Mouse (Mus musculus) stomach, postnatal 0 days (tissue): ENCODE measurements around the gene Zmynd10. TPM values are rescaled to one million over a fixed set of nuclear protein-coding genes. Genes with fewer than 3 reads are reported as not detected.

Source experiments
- ATAC-seq: fragments of 200-750 bp; cut with Nextera tagmentation; 2 replicates; pipeline ENCODE4 v1.8.0; 2017; ENCODE audit not compliant: low FRiP score, low TSS enrichment
- DNase-seq: peaks from one replicate; pipeline ENCODE4 v3.0.0-alpha.2; 2016; ENCODE audit warnings: low spot score
- H3K27ac ChIP-seq: fragments of 300-500 bp; sonication (generic); replicated peaks from 2 replicates; pipeline ENCODE4 v1.5.1; 2014; ENCODE audit warnings: mild to moderate bottlenecking, control low read depth
- H3K27me3 ChIP-seq: fragments of 300-500 bp; sonication (generic); 2 replicates; pipeline ENCODE4 v1.6.1; 2014; ENCODE audit warnings: low read length; ENCODE audit not compliant: control insufficient read depth, insufficient read depth
- H3K36me3 ChIP-seq: fragments of 300-500 bp; sonication (generic); 2 replicates; pipeline ENCODE4 v1.6.1; 2014; ENCODE audit warnings: low read length, mixed read lengths; ENCODE audit not compliant: control insufficient read depth, insufficient read depth
- H3K4me1 ChIP-seq: fragments of 300-500 bp; sonication (generic); replicated peaks from 2 replicates; pipeline ENCODE4 v1.6.1; 2014; ENCODE audit warnings: antibody characterized with exemption; ENCODE audit not compliant: control insufficient read depth, insufficient read depth
- H3K4me2 ChIP-seq: fragments of 300-500 bp; sonication (generic); replicated peaks from 2 replicates; pipeline ENCODE4 v1.6.1; 2014; ENCODE audit warnings: low read depth, mild to moderate bottlenecking, control low read depth, moderate library complexity
- H3K4me3 ChIP-seq: fragments of 300-500 bp; sonication (generic); 2 replicates; pipeline ENCODE4 v1.5.1; 2014; ENCODE audit warnings: low read depth, low read length, control low read depth
- H3K9ac ChIP-seq: fragments of 300-500 bp; sonication (generic); 2 replicates; pipeline ENCODE4 v1.6.1; 2014; ENCODE audit warnings: mild to moderate bottlenecking, low read length, control low read depth, mixed read lengths
- H3K9me3 ChIP-seq: fragments of 300-500 bp; sonication (generic); 2 replicates; pipeline ENCODE4 v1.6.1; 2016; ENCODE audit warnings: low read length; ENCODE audit not compliant: control insufficient read depth
- CTCF ChIP-seq: IDR thresholded peaks from 2 replicates; pipeline ENCODE4 v1.5.1; 2016; ENCODE audit warnings: antibody characterized with exemption, low read depth, mild to moderate bottlenecking, moderate library complexity
- EP300 ChIP-seq: optimal IDR thresholded peaks from 2 replicates; pipeline ENCODE3; 2016; ENCODE audit warnings: antibody characterized with exemption
- WGBS: fragments of 180-500 bp; shearing (Covaris S2); extraction: QIAGEN DNeasy Blood & Tissue Kit; methylation state at CpG from one replicate; pipeline ENCODE4 v1.1.7; 2014; 5-methylcytosine and 5-hydroxymethylcytosine counted together
- polyA plus RNA-seq: library from polyadenylated mRNA; unstranded; fragments of >200 nt; fragmentation: Nextera tagmentation; extraction: Ambion mirVana; gene quantifications from 2 replicates; pipeline ENCODE4 v1.2.1, GENCODE M21; 2015

Zmynd10 gene
- 0.94 and 0.97 TPM in 2 replicates for polyA plus RNA-seq

DNA sequence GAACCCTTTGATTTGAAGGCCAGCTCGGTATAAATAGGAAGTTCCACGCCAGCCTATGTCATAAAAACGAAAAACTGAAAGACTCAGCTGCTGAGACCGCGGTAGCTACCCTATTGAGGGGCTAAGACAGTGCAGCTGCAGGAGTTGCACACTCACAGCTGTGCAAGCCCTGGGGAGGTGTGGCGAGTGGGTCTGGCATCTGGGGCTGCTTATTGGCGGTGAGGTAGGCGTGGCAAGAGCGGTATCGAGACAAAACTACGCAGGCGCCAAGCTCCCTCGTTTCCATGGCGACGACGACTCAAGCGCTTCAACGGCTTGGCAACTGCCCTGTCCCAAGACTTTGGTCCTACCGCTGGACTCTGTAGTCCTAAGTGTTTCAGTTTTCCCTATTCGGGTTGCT lies at the start of gene Zmynd10:
Gene Zmynd10, plus strand, starts transcription at position 273 of the 400 bp plus-strand sequence.
- Histone ChIP-seq H3K4me3 (no peak within 1 kb of the TSS), H3K27ac (no peak within 1 kb of the TSS), H3K9ac (no peak within 1 kb of the TSS), H3K4me1 (peaks cover 8% of the 10 kb centered on the region; the same call in 1 of the 2 replicates), H3K9me3 (no peaks in the 10 kb centered on the region), H3K4me2 (peak within 1 kb of the TSS; percentile 40), H3K36me3 (peaks cover 4% of the 10 kb centered on the region; the same call in 1 of the 2 replicates), H3K27me3 (no peaks in the 10 kb centered on the region)
- peak; percentile 47 for ATAC-seq
- WGBS: 3% methylated on average over 20 of the region's 20 CpGs
- TF ChIP-seq CTCF: no peak
- no peak for TF ChIP-seq EP300
- peak; percentile 93 for DNase-seq

- no peak overlapping the region for H3K9ac ChIP-seq
- no peak for TF ChIP-seq EP300
- TF ChIP-seq CTCF: no peak
- H3K9me3 ChIP-seq: no peaks in the 10 kb centered on the region
- H3K27ac ChIP-seq: no peak overlapping the region
- WGBS: 84% methylated on average over 3 of the region's 3 CpGs
- H3K4me2 ChIP-seq: no peak overlapping the region
- H3K36me3 ChIP-seq: no peaks in the 10 kb centered on the region
- no peak for ATAC-seq
- H3K4me1 ChIP-seq: no peaks in the 10 kb centered on the region
- H3K4me3 ChIP-seq: no peak overlapping the region
- no peak for DNase-seq
- no peaks in the 10 kb centered on the region for H3K27me3 ChIP-seq
Measured at GRCm38 (mm10) chr9:107500708-107501286, 46.3 kb upstream of the Zmynd10 start.

- DNase-seq (no peak), ATAC-seq (no peak)
- no peak overlapping the region for H3K9ac ChIP-seq
- H3K36me3 ChIP-seq: no peaks in the 10 kb centered on the region
- H3K27me3 ChIP-seq: no peaks in the 10 kb centered on the region
- H3K27ac ChIP-seq: no peak overlapping the region
- H3K9me3 ChIP-seq: no peaks in the 10 kb centered on the region
- no peak for TF ChIP-seq CTCF
- no peak for TF ChIP-seq EP300
- H3K4me2 ChIP-seq: no peak overlapping the region
- 87% methylated on average over 12 of the region's 12 CpGs for WGBS
- no peaks in the 10 kb centered on the region for H3K4me1 ChIP-seq
- H3K4me3 ChIP-seq: no peak overlapping the region
Measured at GRCm38 (mm10) chr9:107502131-107502846, 44.8 kb upstream of the Zmynd10 start.

DNA sequence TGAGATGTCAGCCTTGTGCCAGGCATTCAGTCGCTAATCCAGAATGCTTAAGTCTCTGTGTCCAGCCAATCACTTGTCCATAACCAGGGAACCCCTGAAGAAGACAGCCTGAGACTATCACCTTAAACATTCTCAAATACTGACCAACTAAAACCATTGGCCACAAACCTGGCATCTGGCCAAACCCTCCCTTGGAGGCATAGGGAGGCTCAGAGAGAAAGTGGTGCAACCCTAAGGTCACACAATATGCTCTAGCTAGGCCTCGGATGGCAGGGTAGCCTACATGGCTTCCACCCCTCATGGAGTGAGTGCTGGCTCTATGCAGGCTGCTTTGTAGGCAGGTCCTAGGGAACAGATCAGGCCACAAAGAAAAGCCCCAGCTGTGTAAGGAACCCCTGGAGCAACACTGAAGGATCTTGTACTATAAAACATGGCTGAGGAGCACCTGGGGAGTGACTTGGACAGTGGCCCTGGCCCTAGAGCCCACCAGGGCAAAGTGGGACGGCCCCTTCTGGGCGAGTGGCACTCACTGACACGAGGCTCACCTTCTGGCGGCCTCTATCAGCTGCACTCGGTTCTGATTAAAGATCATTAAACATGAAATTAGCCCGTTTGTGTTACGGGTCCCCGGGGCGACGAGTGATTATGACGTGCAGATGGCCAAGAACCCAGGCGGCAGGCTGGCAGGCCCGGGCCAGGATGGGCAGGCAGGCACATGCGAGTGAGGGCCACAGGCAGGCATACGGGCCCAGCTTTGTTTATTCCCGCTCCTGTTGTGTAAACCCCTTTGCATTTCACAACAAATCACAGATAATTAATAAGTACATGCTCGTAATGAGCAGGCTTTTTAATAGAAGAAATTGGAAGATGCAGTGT lies 42.2 kb upstream of the Zmynd10 start:
- Histone ChIP-seq H3K27ac (no peak overlapping the region), H3K4me2 (no peak overlapping the region), H3K4me1 (no peaks in the 10 kb centered on the region), H3K9ac (no peak overlapping the region), H3K36me3 (no peaks in the 10 kb centered on the region), H3K9me3 (no peaks in the 10 kb centered on the region), H3K4me3 (no peak overlapping the region), H3K27me3 (no peaks in the 10 kb centered on the region)
- no peak for TF ChIP-seq CTCF
- no peak for TF ChIP-seq EP300
- no peak for ATAC-seq
- no peak for DNase-seq
- 78% methylated on average over 19 of the region's 19 CpGs for WGBS

DNA sequence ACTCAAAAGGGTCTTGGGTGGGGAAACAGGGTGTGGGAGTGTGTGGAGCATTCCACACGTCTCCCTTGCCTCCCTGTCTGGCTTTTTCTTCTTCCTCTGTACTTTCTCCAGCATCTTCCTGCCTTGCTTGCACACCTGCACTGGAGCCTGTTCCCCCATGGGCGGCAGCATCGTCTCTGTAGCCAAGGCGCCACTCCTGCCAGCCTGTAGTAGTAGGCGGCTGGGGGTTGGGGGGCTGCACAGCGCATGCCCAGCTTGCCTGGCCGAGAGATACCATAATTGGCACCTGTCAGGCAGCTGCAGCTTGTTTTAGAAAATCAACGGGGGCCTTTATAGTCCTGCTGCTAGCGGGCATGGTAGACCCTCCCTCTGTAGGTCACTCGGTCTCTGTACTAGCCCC lies 38.8 kb upstream of the Zmynd10 start:
- H3K27me3 ChIP-seq: no peaks in the 10 kb centered on the region; the same call in 1 of the 2 replicates
- DNase-seq: no peak
- WGBS: 60% methylated on average over 10 of the region's 10 CpGs

More for the DNA sequence above, 38.8 kb upstream of the Zmynd10 start:
- H3K36me3 ChIP-seq: no peaks in the 10 kb centered on the region
- no peak for ATAC-seq
- TF ChIP-seq CTCF: no peak
- no peak for TF ChIP-seq EP300
- no peaks in the 10 kb centered on the region for H3K4me1 ChIP-seq
- no peaks in the 10 kb centered on the region for H3K9me3 ChIP-seq
- no peak overlapping the region for H3K27ac ChIP-seq
- no peak overlapping the region for H3K4me3 ChIP-seq
- no peak overlapping the region for H3K4me2 ChIP-seq
- H3K9ac ChIP-seq: no peak overlapping the region
